Mouse (Mus musculus): ENCODE measurements at regions not wholly inside any gene's neighbourhood (a gene's known extent, or its start where the extent isn't known, plus 50 kb on each side); places are given as distances from the start of the nearest gene placed in this dataset.

DNA sequence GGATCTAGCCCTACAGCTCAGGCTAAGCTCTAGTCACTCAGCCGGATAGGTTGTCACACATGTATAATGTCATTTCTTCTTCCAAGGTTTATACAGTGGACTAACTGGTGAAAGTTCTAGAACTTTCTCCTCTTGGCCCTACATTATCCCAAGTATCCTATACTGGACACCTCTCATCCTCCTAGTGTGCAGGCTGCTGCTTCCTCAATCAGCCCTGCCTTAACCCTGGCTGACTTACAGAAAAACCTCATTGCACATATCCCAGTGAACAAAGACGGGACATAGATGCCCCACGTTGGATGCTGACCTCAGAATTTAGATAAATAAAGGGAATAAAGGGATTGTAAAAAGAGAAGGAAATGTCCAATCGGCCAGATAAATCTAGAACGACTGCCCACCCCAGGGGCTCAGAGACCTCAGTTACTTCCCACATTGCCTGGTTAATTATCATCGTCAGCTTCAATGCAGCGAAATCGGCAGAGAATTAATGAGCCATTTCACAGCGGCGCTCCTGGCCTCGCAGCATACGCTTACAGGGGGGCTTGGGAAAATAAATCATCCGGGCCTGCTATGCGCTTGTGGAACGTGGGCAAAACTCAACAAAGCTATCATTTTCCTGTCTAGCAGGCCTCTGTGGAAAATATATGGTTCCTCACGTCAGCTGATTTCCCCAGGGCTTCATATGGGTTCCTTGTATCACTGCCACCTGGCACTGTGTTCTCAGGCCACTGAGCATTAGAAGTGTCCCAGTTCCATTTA lies 145.5 kb upstream of the Arl4c start:
- Histone ChIP-seq H3K4me3 (ENCODE audit: low read depth, low read length) (no peak overlapping the region), H3K9me3 (ENCODE audit: control insufficient read depth) (no peaks in the 10 kb centered on the region), H3K4me2 (replicated peaks; ENCODE audit: low read depth) (no peak overlapping the region), H3K9ac (ENCODE audit: low read depth, low read length) (no peak overlapping the region), H3K36me3 (ENCODE audit: control insufficient read depth, insufficient read depth) (no peaks in the 10 kb centered on the region), H3K4me1 (replicated peaks; ENCODE audit: control insufficient read depth, insufficient read depth, low read length) (no peaks in the 10 kb centered on the region), H3K27me3 (replicated peaks; ENCODE audit: control insufficient read depth, insufficient read depth, low read length) (no peaks in the 10 kb centered on the region), H3K27ac (ENCODE audit: low read depth, low read length) (no peak overlapping the region)
- WGBS: 71% methylated on average over 16 of the region's 16 CpGs
- TF ChIP-seq CTCF (IDR thresholded peaks at IDR 0.05; ENCODE audit: low read depth): no peak
- no peak for ATAC-seq

DNA sequence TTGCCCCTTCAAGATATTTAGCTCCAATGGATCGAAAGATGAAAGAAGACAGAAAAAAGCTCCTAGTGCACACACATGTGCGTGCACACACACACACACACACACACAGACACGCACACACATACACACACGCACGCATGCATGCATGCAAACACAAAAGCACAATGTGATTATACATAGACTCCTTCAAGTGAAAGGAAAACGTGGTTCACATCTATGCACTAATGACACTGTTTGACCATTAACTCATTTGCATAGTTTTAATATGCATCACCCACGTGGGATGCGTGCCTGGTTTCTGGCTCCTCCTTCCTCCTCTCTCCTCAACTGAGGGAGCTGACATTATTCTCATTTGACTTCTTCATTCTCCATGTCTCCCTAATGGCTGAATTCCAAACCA lies 146.2 kb upstream of the Arl4c start:
- H3K4me1 ChIP-seq (replicated peaks; ENCODE audit: control insufficient read depth, insufficient read depth, low read length): no peaks in the 10 kb centered on the region
- H3K9me3 ChIP-seq (ENCODE audit: control insufficient read depth): no peaks in the 10 kb centered on the region
- H3K36me3 ChIP-seq (ENCODE audit: control insufficient read depth, insufficient read depth): no peaks in the 10 kb centered on the region
- ATAC-seq: no peak
- no peak for TF ChIP-seq CTCF (IDR thresholded peaks at IDR 0.05; ENCODE audit: low read depth)
- no peaks in the 10 kb centered on the region for H3K27me3 ChIP-seq (replicated peaks; ENCODE audit: control insufficient read depth, insufficient read depth, low read length)
- no peak overlapping the region for H3K9ac ChIP-seq (ENCODE audit: low read depth, low read length)
- 81% methylated on average over 8 of the region's 8 CpGs for WGBS
- H3K27ac ChIP-seq (ENCODE audit: low read depth, low read length): no peak overlapping the region
- H3K4me2 ChIP-seq (replicated peaks; ENCODE audit: low read depth): no peak overlapping the region
- H3K4me3 ChIP-seq (ENCODE audit: low read depth, low read length): no peak overlapping the region

DNA sequence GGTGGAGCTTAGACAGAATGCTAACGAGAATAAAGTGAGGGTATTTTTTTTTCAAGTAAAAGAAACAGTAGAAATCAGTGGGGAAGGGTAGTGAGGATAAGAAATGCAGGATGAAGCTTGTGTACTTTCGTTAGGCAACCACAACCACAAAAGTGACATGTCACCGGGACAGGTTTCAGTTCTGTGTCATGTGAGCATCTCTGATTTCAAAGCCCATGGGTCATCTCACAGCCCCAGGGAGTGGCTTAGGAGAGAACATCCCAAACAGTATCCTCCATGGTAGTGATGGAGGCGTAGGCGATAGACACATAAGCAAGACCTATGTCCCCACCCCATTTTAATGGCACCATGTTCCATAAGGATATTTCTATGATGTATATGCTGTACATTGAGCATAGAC lies 147.4 kb upstream of the Arl4c start:
- Histone ChIP-seq H3K27me3 (replicated peaks; ENCODE audit: control insufficient read depth, insufficient read depth, low read length) (no peaks in the 10 kb centered on the region), H3K4me3 (ENCODE audit: low read depth, low read length) (no peak overlapping the region), H3K27ac (ENCODE audit: low read depth, low read length) (no peak overlapping the region), H3K9me3 (ENCODE audit: control insufficient read depth) (no peaks in the 10 kb centered on the region), H3K36me3 (ENCODE audit: control insufficient read depth, insufficient read depth) (no peaks in the 10 kb centered on the region), H3K4me1 (replicated peaks; ENCODE audit: control insufficient read depth, insufficient read depth, low read length) (no peaks in the 10 kb centered on the region), H3K9ac (ENCODE audit: low read depth, low read length) (no peak overlapping the region), H3K4me2 (replicated peaks; ENCODE audit: low read depth) (no peak overlapping the region)
- 81% methylated on average over 5 of the region's 5 CpGs for WGBS
- no peak for ATAC-seq
- no peak for TF ChIP-seq CTCF (IDR thresholded peaks at IDR 0.05; ENCODE audit: low read depth)

DNA sequence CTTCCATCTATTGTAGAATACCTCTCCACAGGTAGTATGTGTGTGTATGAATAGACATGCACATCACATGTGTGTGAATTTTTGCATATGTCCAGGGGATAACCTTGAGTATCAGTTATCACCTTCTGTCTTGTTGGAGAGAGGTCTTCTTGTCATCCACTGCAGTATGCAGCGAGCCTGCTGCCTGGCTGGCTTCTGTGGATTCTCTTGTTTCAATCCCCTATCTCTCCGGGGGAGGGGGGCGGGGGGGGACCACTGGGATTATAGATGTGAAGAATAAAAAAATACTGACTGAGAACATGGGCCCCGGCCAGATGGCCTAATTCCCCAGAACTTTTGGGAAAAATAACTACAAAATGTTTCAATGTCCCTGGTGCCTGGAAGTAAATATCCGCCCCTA lies 149.9 kb upstream of the Arl4c start:
- Histone ChIP-seq H3K27ac (ENCODE audit: low read depth, low read length) (no peak overlapping the region), H3K4me1 (replicated peaks; ENCODE audit: control insufficient read depth, insufficient read depth, low read length) (no peaks in the 10 kb centered on the region), H3K36me3 (ENCODE audit: control insufficient read depth, insufficient read depth) (no peaks in the 10 kb centered on the region), H3K9me3 (ENCODE audit: control insufficient read depth) (no peaks in the 10 kb centered on the region), H3K27me3 (replicated peaks; ENCODE audit: control insufficient read depth, insufficient read depth, low read length) (no peaks in the 10 kb centered on the region), H3K4me2 (replicated peaks; ENCODE audit: low read depth) (no peak overlapping the region), H3K4me3 (ENCODE audit: low read depth, low read length) (no peak overlapping the region), H3K9ac (ENCODE audit: low read depth, low read length) (no peak overlapping the region)
- ATAC-seq: no peak
- TF ChIP-seq CTCF (IDR thresholded peaks at IDR 0.05; ENCODE audit: low read depth): no peak
- WGBS: 90% methylated on average over 5 of the region's 5 CpGs

DNA sequence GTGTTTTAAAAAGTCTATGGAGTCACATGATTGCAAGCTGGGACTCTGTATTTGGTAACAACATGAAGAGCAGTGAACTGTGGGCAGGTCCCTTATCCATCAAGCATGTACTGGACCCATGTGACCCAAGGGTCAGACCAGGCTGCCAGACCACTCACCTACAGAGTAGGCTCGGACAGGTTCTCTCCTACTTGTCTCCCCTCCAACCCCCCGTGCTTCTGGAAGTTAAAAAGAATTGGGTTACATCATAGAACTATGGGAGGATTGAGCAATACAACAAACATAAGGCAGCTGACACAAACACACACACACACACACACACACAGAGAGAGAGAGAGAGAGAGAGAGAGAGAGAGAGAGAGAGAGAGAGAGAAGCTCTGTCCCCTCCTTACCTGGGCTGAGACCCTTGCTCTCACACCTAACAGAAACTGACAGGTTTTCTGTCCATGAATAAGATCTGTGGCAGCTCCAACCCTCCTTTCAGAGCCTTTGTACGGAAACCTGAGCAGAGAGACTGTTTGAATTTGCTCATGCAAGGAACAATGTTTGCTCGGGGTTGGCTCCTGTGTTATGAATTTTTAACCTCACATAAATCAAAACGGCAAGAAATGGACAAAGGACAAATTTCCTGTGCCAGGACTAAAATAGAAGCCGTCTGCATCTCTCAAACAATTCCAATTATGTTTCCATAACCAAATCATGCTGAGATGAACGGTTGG lies 159.0 kb upstream of the Arl4c start:
- Histone ChIP-seq H3K4me2 (replicated peaks; ENCODE audit: low read depth) (no peak overlapping the region), H3K9me3 (ENCODE audit: control insufficient read depth) (no peaks in the 10 kb centered on the region), H3K36me3 (ENCODE audit: control insufficient read depth, insufficient read depth) (no peaks in the 10 kb centered on the region), H3K27me3 (replicated peaks; ENCODE audit: control insufficient read depth, insufficient read depth, low read length) (no peaks in the 10 kb centered on the region), H3K4me3 (ENCODE audit: low read depth, low read length) (no peak overlapping the region), H3K4me1 (replicated peaks; ENCODE audit: control insufficient read depth, insufficient read depth, low read length) (no peaks in the 10 kb centered on the region), H3K27ac (ENCODE audit: low read depth, low read length) (no peak overlapping the region), H3K9ac (ENCODE audit: low read depth, low read length) (no peak overlapping the region)
- no peak for TF ChIP-seq CTCF (IDR thresholded peaks at IDR 0.05; ENCODE audit: low read depth)
- ATAC-seq: no peak
- 39% methylated on average over 7 of the region's 7 CpGs for WGBS

DNA sequence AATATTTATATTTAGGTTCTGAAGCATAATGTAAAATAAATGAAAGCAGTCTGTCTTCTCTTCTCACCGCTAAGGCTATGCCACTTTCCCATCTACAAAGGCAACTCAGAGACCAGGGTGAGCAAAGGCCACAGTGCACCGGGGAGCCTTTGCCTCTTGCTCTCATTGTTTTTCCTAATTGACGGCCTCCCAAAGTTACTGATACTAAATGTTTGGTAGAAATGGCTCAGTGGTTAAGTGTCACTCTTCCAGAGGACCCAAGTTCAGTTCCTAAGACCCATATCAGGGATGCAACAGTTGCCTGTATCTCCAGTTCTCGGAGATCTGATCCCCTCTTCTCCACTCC lies 159.5 kb upstream of the Arl4c start:
- 60% methylated on average over 4 of the region's 4 CpGs for WGBS
- H3K4me3 ChIP-seq (ENCODE audit: low read depth, low read length): no peak overlapping the region
- no peaks in the 10 kb centered on the region for H3K4me1 ChIP-seq (replicated peaks; ENCODE audit: control insufficient read depth, insufficient read depth, low read length)
- ATAC-seq: no peak
- H3K36me3 ChIP-seq (ENCODE audit: control insufficient read depth, insufficient read depth): no peaks in the 10 kb centered on the region
- H3K9ac ChIP-seq (ENCODE audit: low read depth, low read length): no peak overlapping the region
- no peak overlapping the region for H3K4me2 ChIP-seq (replicated peaks; ENCODE audit: low read depth)
- no peaks in the 10 kb centered on the region for H3K9me3 ChIP-seq (ENCODE audit: control insufficient read depth)
- no peak overlapping the region for H3K27ac ChIP-seq (ENCODE audit: low read depth, low read length)
- no peak for TF ChIP-seq CTCF (IDR thresholded peaks at IDR 0.05; ENCODE audit: low read depth)
- H3K27me3 ChIP-seq (replicated peaks; ENCODE audit: control insufficient read depth, insufficient read depth, low read length): no peaks in the 10 kb centered on the region

Measured in intestine, postnatal 0 days (tissue).